Mouse (Mus musculus) cerebellum, adult 2 months (tissue): ENCODE measurements at regions not wholly inside any gene's neighbourhood (a gene's known extent, or its start where the extent isn't known, plus 50 kb on each side); places are given as distances from the start of the nearest gene placed in this dataset.

ENCODE experiments used
- CTCF ChIP-seq: fragments of 200-500 bp; IDR thresholded peaks from 2 replicates; pipeline ENCODE4 v1.5.1; 2011; ENCODE audit warnings: low read depth, mild to moderate bottlenecking, control low read depth, low read length, moderate library complexity, borderline replicate concordance; ENCODE audit not compliant: insufficient read depth
- POLR2A ChIP-seq: fragments of 200-500 bp; IDR thresholded peaks from 2 replicates; pipeline ENCODE4 v1.6.1; 2011; ENCODE audit warnings: low read length, control low read depth, borderline replicate concordance; ENCODE audit not compliant: insufficient read depth

DNA sequence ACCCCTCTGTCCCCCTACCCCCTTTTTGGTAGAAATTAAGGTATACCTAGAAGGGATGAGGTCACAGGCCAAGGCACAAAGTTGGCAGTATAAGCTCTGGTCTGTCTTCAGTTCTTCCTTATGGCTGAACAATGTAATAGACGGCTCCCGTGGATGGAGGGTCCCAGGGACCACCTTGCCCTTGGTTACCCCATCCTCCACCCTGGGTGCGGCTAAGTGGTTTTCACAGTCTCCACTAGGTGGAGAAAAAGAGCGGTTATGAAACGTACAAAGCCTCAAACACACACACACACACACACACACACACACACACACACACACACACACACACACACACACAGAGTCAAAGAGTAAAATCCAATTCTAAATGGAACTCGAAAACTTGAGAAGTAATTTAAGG is 93.1 kb downstream of the Nog start:
- TF ChIP-seq CTCF = no peak
- no peak for TF ChIP-seq POLR2A
